Mouse (Mus musculus) right cerebral cortex, adult 18-20 months (tissue): ENCODE results near the gene Frem1.
A peak's percentile ranks its signal among the peaks of the same experiment; 100 is the strongest.

Experiments
- DNase-seq: peaks from one replicate; pipeline ENCODE4 v3.0.0; 2022; ENCODE audit warnings: mixed read lengths

The Frem1 gene

DNA sequence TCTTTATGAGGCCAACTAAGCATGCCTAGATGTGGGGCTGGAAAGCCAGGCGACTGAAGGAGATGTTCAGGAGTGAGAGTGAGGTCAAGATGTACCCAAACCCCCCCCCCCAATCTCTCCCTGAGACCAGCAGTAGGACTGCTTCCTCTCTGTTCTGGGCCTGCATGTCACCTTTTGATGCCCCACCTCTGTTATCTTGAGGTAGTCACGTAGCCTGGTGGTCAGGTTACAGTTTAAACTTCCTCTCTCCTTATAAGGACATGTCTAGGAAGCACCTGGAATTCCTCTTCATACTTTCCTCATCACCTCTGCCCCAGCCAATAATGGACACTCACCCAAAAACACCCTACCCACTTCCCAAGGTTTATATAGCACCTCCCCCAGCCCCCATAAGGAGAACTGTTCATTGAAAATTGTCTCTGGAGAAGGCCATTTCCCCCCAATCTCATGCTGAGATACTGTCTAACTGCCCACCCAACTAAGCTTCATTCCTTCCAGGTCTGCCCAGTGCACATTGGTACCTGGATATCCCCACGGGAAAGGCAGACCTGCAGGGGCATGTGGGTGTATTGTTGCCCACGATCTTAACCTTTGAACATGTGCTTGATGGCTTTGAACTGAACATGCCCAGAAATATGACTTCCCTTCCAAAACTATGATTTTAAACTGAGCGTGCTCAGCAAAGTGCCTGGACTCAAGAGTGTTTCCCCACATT, 184.3 kb downstream of the Frem1 start:
- no peak for DNase-seq

DNA sequence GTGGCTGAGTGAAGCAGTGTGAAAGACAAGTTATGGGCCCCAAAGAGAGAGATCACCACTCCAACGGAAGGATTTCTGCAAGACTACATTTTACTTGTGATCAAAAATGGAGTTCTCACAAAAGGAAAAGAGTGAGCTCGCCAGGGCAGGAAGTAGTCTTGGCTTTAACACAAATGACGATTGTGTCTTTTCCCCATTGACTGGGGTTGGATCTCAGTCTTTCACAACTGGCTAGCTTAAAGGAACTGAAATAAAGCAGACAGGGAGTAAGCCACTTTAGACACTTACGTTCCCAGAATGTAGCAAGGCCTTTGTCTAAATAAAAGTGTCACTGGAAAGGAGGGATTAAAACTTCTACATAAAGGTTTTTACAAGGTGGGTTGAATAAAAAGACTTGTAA, 185.0 kb downstream of the Frem1 start:
- no peak for DNase-seq

DNA sequence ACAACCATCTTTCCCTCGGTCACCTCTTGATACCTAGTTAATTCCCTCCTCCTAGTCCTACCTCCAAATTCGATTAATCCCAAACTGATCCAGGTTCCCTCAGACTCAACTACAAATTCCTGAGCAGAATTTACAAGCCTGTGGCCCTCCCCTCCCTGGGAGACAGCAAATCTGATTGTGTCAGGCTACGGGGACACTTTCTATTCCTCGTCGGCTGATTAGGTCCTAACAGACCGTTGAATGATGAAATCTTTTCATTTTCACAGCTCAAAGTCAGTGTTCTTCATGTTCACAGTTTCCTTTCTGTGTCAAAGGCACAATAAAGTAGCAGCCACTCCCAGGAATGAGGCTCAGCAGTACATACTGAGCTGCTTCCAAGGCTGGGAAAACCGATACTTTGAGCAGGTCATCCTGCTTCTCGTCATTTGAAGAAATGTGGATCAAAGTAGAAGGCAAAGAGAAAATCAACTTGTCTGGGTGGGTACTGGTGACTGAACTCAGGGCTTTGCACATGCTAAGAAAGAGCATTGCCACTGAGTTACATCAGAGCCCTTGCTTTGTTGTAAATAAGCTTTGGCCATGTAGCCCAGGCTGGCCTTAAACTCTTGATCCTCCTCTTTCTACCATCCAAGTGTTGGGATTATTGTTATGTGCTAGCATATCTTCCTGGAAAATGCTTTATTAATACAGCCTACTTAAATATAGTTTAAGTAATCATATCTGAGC, 187.0 kb downstream of the Frem1 start:
- DNase-seq, result no peak

DNA sequence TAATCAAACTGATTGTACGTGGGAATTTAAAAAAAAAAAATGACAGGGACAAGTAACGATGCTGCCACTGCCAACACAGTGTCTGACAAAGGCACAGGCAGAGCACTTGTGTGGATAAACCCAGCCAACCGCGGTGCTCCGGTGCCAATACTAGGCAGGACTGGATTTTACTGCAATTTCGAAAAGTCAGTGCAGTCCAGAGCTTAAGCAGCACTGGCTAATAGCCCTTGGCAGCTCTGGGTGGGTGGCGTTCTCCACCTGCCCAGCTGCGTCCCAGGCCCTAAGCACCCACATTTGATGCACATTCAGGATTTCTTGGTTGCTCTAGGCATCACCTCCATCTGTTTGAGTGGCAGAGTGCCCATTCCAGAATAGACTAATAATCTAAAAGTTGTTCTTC, 188.8 kb downstream of the Frem1 start:
- no peak for DNase-seq

DNA sequence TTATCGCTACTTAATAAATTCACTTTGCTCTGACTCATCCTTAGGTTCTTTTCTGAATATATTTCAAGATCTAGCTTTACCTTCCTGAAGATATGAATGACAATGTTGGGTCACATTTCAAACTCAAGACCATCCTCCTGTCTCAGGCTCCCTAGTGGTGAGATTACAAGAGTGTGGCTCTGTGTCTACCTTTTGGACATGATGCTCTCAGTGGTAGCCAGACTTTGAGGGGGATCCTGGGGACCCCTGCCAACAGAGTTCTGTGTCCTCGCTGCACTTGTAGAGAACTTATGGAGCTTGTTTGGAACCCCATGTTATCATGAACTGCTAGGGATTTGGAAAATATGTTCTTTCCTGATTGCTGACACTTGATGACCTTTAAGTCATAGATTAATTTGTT, 190.7 kb downstream of the Frem1 start:
- no peak for DNase-seq

DNA sequence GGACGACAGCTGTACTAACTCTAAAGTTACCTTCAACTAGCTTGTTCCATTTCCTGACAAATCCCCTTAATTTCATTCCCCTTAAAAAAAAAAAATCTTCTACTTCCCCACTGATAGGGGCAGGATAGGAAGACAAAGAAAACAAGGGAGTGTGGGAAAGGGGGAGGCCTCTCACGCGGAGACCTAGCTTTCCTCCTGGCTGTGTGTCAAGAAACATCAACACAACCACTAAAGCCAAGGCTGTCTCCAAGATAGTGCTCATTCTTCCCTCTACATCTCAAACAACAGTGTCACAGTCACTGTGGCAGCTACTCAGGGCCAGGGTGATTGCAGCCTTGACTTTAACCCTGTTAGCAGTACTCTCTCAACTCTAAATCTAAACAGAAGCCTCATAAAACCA, 191.6 kb downstream of the Frem1 start:
- DNase-seq, result no peak

DNA sequence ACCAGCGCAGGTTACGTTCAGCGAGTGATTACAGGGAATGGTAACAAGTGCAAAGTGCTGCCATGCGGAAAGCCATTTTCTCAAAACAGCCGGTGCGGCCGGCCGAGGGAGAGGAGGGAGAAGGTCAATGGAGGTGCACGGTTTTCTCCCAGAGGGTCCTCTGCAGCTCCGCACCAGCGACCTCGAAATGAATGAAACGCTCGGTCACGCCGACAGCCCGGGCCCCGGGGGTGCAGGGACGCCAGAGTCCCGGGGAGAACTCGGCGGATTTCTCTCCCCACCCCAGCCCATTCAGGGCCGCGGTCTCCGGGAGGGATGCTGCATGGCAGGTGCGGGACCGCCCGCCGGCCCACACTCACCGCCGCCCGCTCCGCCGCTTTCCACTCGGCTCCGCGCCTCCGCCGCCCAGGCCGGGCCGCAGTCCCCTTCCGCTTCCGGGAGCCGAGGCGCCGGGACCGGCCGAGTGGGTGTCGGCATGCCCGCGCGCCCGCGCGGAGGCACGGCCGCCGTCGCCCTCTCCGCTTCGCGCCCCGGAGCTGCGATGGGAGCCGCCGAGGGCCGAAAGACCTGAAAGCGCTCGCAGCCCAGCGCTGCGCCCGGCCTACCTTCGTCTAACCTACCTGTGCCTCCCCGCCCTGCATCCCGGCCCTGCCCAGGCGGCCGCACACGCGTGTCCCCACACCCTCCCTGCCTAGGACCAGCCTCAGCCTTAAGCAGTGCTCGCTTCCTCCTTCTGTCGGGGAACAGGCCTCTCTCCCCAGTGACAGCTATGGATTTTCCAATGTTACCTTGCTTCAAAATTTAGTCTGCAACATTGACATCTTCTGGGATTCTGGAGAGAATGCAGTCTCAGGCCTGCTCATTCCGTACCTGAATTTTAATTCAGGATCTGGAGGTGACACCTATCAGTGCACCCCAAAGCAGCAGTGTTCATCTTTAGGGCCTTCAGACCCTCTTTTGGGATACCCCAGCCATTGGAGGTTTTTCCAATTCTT, 192.7 kb downstream of the Frem1 start, which contains the start of gene Zdhhc21:
Gene Zdhhc21 (minus strand): TSS at position 828 of the 995 bp plus-strand sequence.
- peak; percentile 85 for DNase-seq

DNA sequence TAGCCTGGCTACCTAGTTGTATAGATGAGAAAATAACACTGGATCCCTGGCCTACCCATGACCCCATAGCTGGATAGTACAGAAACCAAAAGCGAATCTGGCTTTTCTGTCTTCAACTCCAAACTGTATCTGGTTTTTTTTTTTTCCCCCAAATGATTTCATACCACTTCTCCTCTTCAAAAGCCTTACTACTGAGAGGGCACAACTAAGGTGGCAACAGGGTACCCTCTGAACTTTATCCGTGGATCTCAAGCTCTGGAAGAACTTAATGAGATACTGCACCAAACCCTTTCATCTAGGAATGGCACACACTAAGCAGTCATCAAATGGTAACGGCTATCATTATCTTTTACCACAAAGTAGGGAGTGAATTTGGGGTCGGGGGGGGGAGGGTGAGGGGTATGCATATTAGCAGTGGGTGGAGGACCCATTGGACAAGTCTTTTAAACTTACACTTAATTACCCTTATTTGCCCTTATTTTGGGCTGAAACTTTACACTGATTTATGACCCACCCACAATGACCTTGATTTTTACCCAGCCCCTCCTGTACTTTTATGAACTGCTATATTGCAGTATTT, 193.6 kb downstream of the Frem1 start:
- no peak for DNase-seq

DNA sequence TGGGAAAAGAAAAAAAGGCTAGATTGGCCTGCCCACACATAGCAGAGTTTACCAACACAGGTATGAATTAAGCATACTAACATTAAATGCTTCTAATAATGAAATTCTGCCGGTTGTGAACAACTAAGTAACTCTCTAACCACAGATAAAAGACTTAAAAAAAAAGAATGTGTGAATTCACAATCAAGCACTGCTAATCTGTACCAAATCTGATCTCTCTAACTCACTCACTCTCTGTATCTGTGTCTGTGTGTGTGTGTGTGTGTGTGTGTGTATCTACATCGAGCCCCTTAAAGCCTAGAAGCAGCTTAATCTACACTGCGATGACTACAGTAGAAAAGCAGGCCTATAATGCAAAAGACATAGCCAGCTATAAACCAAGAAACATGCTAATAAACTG, 195.2 kb downstream of the Frem1 start:
- DNase-seq, result no peak

DNA sequence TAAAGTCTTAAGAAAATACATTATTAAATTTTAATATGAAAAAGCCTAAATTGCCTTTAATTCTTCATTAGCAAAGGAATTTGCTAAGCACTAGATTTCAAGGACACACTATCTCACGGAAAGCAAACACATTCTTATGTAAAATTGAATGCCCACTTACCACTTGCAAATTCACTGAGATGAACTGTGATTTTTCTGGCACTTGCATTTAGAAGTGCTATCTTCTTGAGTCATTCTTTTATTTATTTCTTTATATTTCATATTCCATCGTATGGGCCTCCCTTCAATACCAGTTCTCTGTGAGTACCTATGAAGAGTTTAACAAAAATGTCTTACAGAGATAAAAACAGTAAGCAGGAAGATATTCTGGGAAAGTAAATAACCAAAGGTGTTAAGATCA, 198.3 kb downstream of the Frem1 start:
- no peak for DNase-seq

DNA sequence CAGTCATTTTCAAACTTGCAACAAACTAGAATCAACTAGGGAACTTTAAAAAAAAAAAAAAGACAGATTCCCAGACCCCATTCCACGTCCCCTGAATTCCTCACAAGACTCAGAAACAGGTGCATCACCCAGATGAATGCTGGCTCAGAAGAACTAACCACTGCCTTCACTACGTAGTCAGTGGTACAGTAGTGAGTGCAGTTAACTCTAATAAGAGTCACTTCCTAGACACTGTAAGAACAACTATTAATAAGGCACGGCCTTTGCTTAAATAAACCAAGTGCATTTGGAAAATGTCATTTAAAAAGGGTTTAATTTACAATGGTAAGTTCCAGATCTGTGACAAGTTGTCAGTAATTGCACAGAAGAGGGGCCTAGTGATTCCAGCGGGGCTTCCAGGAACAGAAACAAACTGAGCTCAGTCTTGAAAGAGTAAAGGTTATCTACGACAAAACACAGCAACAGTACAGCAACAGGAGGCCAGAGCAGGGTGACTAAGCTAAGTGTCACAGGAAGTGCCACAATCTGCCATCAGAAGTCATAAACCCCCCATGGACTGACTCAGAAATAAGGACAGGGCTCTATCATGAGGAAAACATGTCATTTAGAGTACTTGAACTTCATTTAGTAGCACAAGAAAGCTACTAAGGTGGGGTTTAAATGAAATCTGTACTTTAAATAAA, 203.4 kb downstream of the Frem1 start:
- no peak for DNase-seq
